Mouse (Mus musculus) hematopoietic stem cell, adult 5-6 weeks (primary cell): ENCODE measurements around the gene Angptl4. TPM values are rescaled to one million over a fixed set of nuclear protein-coding genes. Genes with fewer than 3 reads are reported as not detected.
"Not testable (repeated sequence)": the region's sequence is repeated elsewhere in the genome, so short reads cannot be mapped to it uniquely, and the experiment has no call there.

Source experiments
- ATAC-seq, 2 experiments: fragments of 125-278 bp in 1 of 2; replicated peaks in 1 of 2; 2 replicates each; pipeline ENCODE4 v1.8.0; 2016 to 2017; ENCODE audit warnings: inconsistent platforms in 2 of 2, mild to moderate bottlenecking in 2 of 2, moderate number of reproducible peaks in 2 of 2, low read depth in 1 of 2, moderate TSS enrichment in 1 of 2; ENCODE audit not compliant: low FRiP score in 2 of 2, poor library complexity in 2 of 2, severe bottlenecking in 2 of 2, insufficient read depth in 1 of 2, low TSS enrichment in 1 of 2
- total RNA-seq: library from RNA; stranded (forward); fragments of 172-1452, 232-1000 nt; gene quantifications from 2 replicates; pipeline ENCODE4 v1.2.3, GENCODE M21; 2017

The Angptl4 gene
- total RNA-seq, result 5.6 and 6.6 TPM in 2 replicates

DNA sequence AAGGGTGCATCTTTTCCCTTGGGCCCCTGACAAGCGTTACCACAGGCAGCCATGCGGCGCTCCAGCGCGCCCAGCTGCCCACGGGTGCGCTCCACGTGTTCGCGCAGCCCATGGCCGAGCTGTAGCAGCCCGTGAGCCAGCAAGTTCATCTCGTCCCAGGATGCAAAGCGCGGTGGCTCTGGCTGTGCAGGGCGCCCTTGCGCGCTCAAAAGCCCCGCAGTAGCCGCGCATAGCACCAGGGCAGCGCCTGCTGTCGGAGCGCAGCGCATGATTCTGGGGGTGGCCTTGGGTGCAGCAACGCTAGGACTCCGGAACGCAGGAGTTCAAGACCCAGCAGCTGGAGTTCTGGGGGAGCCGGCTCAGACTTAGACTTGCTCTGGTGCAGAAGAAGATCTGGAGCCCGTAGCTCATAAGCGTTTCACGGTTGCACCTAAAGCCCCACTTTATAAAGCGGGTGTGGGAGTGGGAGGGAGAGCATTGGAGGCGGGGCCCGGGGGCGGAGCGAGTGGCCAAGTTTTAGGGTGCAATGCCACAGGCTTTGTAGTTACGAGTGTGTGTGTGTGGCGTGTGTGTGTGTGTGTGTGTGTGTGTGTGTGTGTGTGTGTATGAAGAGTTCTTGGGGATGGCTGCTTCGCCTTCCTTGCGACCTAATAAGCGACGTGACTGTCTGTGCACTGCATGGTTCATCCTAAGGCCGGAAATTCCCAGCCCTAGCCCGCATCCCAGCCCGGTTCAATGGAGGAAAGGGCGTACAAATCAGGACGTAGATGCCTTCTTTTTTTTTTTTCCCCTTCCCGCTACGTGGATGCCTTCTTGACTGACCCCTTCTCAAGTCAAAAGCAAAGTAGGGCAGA is at the start of gene Angptl4:
Gene Angptl4, minus strand, starts transcription at position 707 of the 854 bp plus-strand sequence.
- ATAC-seq, result peak; percentile 71 to 74

DNA sequence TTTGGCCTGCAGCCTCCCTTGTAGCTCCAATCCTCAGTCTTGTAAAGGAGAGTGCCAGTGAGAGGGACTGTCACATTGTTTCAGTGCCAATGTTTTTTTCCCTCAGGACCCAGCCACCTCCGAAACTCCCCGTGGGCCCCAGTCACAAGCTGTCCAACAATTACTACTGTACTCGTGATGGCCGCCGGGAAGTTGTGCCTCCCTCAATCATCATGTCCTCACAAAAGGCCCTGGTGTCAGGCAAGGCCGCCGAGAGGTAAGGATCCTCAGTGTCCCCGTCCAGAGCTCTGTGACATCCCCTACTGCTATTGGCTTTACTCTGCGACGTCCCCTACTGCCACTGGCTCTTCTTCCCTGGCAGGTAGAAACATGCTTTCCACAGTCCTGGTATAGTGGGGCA is 47.9 kb upstream of the Angptl4 start:
- ATAC-seq, result no peak

DNA sequence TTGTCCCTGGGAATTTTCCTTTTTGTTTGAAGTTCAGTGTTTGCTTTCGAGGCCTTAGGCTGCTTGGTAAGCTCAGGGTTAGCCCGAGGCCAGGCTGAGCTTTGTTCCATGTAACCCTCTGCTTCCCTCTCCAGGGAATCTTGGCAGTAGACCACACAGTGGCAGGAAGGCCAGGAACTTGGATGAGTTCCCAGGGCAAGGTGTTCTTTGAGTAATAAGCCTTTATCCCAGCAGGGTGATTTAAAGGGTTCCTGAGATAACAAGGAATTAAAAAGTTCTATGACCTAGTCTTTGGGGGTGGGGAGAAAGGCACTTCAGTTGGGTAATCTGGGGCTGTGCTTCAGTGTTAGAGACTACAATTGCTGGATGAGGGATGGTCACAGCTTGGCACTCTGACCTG is 47.3 kb upstream of the Angptl4 start:
- no peak for ATAC-seq

DNA sequence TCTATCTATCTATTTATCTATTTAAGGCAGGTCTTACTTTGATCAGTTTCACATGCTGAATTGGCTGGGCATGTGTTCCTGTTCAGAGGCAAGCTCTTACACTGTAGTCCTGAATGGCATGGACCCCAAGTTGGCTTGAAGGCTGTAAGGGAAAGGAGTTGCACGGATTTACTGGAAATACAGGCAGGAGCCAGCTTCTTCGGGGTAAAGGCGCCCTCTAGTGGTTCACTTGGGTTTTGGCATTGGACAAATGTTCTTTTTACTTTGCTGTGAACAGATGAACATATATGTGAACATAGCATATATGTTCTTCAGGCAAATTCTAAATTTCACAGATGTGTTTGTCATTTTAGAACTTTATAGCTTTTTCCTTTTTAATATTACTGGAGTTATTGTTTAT is 45.2 kb upstream of the Angptl4 start:
- peak in 1 of 2 experiments; percentile 43; a peak in 1 of 4 replicates for ATAC-seq

DNA sequence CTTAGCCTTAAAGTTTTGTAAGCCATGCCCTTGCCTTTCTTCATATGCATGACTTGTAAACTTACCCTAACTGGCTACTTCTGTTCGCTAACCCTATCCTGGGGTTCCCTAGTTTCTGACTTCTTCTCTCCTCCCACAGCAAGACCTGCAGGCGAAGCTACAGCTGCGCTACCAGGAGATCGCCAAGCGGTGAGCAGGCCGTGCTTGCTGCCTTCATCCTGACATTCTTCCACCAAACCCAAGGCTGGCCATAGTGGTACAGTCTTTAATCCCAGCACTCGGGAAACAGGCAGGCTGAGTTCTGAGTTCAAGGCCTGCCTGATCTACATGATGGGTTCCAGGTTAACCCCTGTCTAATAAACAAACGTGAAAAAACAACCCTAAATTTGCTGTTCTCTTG is 43.8 kb upstream of the Angptl4 start:
- ATAC-seq, result no peak

DNA sequence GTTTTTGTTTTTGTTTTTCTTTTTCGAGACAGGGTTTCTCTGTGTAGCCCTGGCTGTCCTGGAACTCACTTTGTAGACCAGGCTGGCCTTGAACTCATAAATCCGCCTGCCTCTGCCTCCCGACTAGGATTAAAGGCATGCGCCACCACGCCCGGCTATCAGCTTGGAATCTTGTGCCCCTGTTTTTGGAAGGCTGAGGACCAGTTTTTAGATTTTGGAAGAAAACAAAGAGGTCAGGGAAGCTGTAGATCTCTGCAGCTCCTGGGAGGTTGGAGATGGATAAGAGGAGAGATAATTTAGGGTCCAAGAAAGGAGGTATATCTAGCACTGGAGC is 43.3 kb upstream of the Angptl4 start:
- ATAC-seq, result not testable (repeated sequence)

DNA sequence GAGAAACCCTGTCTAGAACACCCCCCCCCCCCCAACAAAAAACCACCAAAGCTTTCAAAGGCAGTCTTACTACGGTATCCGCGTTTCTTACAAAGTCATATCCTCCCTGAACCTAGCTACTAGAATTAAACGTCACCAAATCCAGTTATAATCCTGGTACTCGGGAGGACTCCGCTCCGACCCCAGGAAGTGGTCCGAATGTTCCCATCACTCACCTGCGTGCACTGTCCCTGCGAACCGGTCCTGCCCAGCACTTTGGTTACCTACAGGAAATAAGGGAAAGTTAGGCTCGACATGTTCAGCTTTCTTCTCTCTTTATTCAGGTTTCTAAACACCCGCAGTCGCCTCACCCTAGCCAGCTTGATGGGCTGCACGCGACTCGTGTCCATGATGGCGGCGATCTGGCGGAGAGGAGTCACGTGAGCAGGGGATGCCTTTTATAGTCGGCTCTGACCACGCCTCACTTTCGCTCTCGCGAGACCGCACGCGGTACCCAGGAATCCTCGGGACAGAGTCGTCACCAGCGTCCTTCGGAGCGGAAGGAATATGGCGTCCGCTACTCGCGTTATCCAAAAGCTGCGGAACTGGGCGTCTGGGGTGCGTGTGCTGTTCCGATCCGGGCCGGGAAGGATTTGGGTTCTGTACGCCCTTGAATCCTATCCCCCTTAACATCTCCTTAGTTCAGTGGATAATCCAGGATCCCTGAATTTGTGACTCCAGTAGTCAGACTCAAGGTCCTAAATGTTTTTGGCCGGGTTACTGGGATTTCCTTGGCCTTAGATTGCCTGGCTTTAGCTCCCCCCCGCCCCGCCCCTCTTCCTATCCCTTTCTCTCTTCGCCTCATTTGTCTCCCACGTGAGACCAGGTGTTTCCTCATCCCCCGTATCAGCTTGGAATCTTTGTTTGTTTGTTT is 42.7 kb upstream of the Angptl4 start, which contains the start of the genes Rps28 and Ndufa7:
Gene Rps28, minus strand, starts transcription at position 479 of the 913 bp plus-strand sequence.
Gene Ndufa7, plus strand, starts transcription at position 489 of the 913 bp plus-strand sequence.
- peak; percentile 95 to 96 for ATAC-seq

DNA sequence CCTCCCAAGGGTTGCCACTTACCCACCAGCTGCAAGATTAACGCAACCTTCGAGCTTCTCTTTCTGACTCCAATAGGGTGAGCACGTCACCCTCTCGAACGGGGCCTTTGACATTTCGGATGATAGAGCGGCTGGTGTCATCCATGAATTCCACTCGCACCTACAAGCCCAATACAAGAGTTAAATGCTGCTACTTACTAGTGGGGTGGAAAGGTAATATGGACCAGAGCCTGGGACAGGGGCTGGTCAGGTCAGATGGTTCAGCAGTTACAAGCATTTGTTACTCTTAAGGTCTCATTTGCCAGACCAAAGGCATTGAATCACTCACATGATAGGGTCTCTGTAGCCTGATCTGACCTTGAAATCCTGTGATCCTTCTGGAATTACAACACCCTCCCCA is 41.5 kb upstream of the Angptl4 start:
- ATAC-seq, result not testable (repeated sequence)

DNA sequence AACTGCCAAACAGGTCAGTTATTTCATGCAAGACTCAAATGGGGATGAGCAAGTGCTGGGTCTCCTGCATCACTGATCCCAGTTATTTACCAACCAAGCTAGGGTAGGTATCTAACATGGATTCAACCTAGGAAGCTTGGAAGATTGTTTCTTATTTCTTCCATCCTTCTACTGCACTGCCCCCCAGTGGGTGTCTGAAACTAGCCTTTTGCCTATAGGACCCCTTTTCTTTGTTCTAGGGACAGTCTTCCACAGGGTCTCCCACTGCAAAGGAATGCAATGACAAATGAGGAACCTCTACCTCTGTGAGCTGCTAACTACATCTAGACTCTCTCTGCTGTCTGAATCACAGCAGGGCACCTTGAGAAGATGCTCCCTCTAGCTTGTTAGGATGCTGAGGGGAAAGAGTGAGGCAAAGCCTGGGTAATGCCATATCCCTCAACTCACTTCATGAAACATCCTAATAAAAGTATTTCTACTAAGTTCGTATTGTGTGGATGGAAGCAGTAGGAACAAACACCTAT is 40.9 kb upstream of the Angptl4 start:
- no peak for ATAC-seq

DNA sequence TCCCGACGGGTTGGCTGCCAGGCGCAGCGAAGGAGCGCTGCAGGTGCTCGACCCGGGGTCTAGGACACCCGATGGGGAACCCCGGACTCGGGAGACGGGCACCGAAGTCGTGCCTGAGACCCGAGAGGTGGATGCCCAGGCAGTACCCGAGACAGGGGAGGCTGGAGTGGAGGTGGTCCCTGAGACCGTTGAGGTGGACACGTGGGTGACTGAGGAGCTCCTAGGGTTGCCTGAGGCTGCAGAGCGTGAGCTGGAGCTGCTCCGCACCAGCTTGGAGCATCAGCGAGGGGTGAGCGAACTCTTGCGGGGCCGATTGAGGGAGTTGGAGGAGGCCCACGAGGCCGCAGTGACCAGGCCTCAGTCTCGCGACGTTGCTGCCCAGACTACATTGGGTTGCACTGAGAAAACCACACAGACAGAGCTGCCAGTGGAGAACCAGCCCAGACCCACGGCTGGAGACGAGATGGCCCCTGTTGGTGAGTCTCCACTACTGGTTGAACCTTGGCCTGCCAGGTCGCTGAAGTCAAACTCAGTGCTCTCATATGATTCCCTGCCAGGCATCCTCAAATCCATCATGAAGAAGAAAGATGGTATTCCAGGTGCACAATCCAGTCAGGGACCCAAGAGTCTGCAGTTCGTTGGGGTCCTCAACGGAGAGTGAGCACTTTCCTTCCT is 36.5 kb upstream of the Angptl4 start:
- ATAC-seq, result no peak

DNA sequence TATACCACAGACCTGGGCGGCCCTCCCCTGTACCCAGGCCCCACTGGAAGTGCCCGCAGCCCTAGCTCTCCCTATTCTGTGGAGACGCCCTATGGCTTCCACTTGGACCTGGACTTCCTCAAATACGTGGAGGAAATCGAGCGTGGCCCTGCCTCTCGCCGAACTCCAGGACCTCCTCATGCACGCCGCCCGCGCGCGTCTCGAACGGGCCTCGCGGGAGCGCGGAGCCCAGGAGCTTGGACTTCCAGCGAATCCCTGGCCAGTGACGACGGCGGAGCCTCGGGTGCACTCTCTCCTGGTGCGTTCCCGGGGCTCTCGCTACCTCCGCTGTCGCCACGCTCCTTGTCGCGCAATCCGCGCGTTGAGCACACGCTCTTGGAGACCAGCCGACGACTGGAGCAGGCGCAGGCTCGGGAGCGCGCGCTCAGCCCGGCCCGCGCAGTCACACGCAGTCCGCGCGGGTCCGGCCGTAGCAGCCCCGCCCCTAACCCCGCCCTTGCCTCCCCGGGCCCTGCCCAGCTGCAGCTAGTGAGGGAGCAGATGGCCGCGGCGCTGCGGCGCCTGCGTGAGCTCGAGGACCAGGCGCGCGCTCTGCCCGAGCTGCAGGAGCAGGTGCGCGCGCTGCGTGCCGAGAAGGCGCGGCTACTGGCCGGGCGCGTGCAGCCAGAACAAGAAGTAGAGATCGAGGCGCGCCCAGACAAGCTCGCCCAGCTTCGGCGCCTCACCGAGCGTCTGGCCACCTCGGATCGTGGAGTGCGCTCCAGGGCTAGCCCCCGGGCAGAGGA is 35.7 kb upstream of the Angptl4 start:
- peak; percentile 76 to 81 for ATAC-seq

DNA sequence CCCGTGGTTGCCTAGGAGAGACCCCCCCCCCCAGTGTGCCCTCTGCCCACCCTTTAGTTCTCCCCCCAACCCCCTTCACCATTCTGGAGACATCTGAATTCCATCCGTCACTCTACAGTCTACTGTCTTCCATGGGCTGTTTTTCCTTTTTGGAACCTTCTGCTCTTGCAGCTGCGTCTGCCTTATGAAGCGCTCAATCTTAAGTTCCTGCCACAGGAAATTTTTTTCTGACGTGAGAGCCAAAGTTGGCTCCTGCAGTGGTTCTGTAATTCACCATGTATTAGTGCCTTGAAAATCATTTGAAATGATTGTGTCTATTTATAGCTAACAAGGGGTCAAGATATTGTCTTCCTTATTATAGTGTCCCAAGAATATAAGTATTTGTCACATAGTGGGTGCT is 35.0 kb upstream of the Angptl4 start:
- ATAC-seq, result no peak

DNA sequence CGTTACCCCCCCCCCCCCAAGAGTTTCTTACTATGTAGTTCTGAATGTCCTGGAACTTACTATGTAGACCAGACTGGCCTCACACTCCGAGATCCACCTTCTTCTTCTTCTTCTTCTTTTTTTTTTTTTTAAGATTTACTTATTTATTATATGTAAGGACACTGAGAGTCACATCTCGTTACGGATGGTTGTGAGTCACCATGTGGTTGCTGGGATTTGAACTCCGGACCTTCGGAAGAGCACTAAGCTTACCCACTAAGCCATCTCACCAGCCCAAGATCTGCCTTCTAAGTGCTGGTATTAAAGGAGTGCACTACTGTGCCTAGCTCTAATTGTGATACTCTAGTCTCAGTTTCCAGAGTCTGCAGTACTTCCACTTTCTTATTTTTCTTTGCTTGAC is 33.8 kb upstream of the Angptl4 start:
- ATAC-seq, result no peak

DNA sequence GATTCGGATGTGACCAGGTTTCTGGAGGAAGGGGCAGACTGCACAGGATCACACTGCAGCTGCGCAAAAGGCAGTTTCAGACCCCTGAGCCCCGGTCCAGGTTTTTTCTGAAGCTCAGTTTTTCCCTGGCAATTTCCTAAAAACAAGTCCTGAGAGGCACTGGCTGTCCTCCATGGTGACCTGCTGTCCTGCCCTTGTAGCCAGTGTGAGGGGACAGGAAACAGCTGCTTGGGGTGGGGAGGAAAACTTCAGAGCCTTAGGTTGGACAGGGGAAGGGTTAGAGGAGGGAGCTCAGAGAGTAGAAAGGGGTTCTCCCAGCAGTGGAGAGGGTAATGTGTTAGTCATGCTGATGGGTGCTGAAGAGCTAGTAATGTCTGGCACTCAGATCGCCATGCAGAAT is 31.4 kb upstream of the Angptl4 start:
- no peak for ATAC-seq

DNA sequence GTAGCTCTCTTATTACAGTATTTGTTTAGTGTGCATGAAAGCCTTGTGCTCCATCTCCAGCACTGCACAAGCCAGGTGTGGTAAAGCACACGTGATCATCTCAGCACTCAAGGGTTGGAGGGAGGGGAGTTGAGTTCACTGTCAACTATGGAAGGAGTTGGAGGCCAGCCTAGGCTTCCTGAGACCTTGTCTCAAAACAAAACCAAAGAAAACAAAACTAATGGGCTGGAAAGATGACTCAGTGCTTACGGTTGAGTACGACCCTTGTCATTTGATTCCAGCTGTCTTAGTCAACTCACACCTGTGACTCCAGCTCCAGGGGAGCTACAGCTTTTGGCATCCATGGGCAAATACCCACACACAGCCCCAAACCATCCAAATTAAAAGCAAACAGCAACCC is 30.8 kb upstream of the Angptl4 start:
- no peak for ATAC-seq

DNA sequence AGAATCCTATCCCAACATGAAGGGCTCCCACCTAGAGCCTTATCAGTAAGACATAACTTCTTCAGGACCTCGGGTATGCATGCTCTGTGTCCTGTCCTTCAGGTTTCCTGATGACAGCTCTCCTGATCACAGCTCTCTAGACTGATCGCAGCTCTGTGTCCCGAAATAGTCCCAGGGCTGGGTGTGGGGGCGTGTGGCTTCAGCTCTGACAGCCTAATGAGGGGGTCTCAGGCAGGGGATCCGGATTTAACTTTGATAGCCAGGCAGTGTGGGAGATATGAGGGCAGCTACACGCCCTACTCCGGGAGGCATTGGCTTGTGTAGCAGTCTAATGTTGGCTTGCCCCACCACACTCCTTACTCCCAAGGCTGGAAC is 29.5 kb upstream of the Angptl4 start:
- no peak for ATAC-seq
